Mouse (Mus musculus) CH12.LX (cell line): ENCODE data around the gene Myo1d. TPM values are rescaled to one million over a fixed set of nuclear protein-coding genes. Genes with fewer than 3 reads are reported as not detected.

Experiments
- DNase-seq: peaks from one replicate; pipeline ENCODE4 v3.0.0-alpha.2; 2013; ENCODE audit errors: extremely low read depth
- H3K27ac ChIP-seq: 2 replicates; pipeline ENCODE4 v1.5.1; 2012; ENCODE audit warnings: low read depth, mild to moderate bottlenecking, control low read depth, moderate library complexity; ENCODE audit not compliant: insufficient read depth
- H3K27me3 ChIP-seq: replicated peaks from 2 replicates; pipeline ENCODE3; 2012; ENCODE audit warnings: inconsistent platforms
- H3K36me3 ChIP-seq, 2 experiments: replicated peaks in 1 of 2; 2 replicates each; pipeline versions ENCODE3 to v1.6.1; 2012; ENCODE audit warnings: inconsistent platforms in 1 of 2, low read length in 1 of 2, mild to moderate bottlenecking in 1 of 2, mixed read lengths in 1 of 2, moderate library complexity in 1 of 2; ENCODE audit not compliant: control insufficient read depth in 1 of 2, insufficient read depth in 1 of 2
- H3K4me1 ChIP-seq, 2 experiments: 2 replicates each; pipeline ENCODE4 v1.6.1; 2012; ENCODE audit warnings: inconsistent platforms in 1 of 2, moderate library complexity in 1 of 2; ENCODE audit not compliant: insufficient read depth in 2 of 2, control insufficient read depth in 1 of 2
- H3K4me2 ChIP-seq: 2 replicates; pipeline ENCODE4 v1.6.1; 2012; ENCODE audit warnings: low read depth, mild to moderate bottlenecking, control low read depth; ENCODE audit not compliant: poor library complexity, insufficient read depth, severe bottlenecking
- H3K4me3 ChIP-seq, 3 experiments: fragments of 150-350 bp in 1 of 3; sonication (generic) in 1 of 3; replicated peaks in 1 of 3; 2 replicates each; pipeline versions ENCODE3 to v1.5.1; 2011 to 2012; ENCODE audit warnings: low read depth in 2 of 3, low read length in 2 of 3, mild to moderate bottlenecking in 2 of 3, moderate library complexity in 2 of 3, control low read depth in 1 of 3, improper control_type of control experiment in 1 of 3, inconsistent platforms in 1 of 3, mixed read lengths in 1 of 3; ENCODE audit not compliant: poor library complexity in 1 of 3
- H3K79me2 ChIP-seq: replicated peaks from 2 replicates; pipeline ENCODE4 v1.6.1; 2012; ENCODE audit warnings: mild to moderate bottlenecking, moderate library complexity; ENCODE audit not compliant: control insufficient read depth, poor library complexity, insufficient read depth, severe bottlenecking; ENCODE audit errors: extremely low read depth
- H3K9ac ChIP-seq: 2 replicates; pipeline ENCODE4 v1.6.1; 2012; ENCODE audit warnings: low read depth, mild to moderate bottlenecking, control low read depth, moderate library complexity; ENCODE audit not compliant: insufficient read depth
- H3K9me3 ChIP-seq: replicated peaks from 2 replicates; pipeline ENCODE3; 2012; ENCODE audit warnings: low read length, inconsistent platforms, mixed read lengths
- BHLHE40 ChIP-seq: IDR thresholded peaks from 2 replicates; pipeline ENCODE4 v1.6.1; 2011; ENCODE audit warnings: mild to moderate bottlenecking, low read depth, low read length, improper control_type of control experiment
- CHD2 ChIP-seq: IDR thresholded peaks from 2 replicates; pipeline ENCODE4 v1.6.1; 2011; ENCODE audit warnings: low read length, improper control_type of control experiment
- E2F4 ChIP-seq: IDR thresholded peaks from 2 replicates; pipeline ENCODE4 v1.6.1; 2011; ENCODE audit warnings: low read depth, low read length, improper control_type of control experiment; ENCODE audit not compliant: insufficient replicate concordance
- ELF1 ChIP-seq: IDR thresholded peaks from 2 replicates; pipeline ENCODE4 v1.6.1; 2014; ENCODE audit warnings: low read depth, mild to moderate bottlenecking, inconsistent platforms, low read length, improper control_type of control experiment
- EP300 ChIP-seq: IDR thresholded peaks from 2 replicates; pipeline ENCODE4 v1.6.1; 2011; ENCODE audit warnings: low read length, improper control_type of control experiment
- IRF4 ChIP-seq: IDR thresholded peaks from 2 replicates; pipeline ENCODE4 v1.6.1; 2014; ENCODE audit warnings: low read depth, mild to moderate bottlenecking, inconsistent platforms, low read length, improper control_type of control experiment
- MAX ChIP-seq: IDR thresholded peaks from 2 replicates; pipeline ENCODE4 v1.6.1; 2011; ENCODE audit warnings: low read length, improper control_type of control experiment
- MAZ ChIP-seq: IDR thresholded peaks from 2 replicates; pipeline ENCODE4 v1.6.1; 2012; ENCODE audit warnings: low read depth, mild to moderate bottlenecking, inconsistent platforms, low read length, improper control_type of control experiment, moderate library complexity
- MEF2A ChIP-seq: IDR thresholded peaks from 2 replicates; pipeline ENCODE4 v1.6.1; 2014; ENCODE audit warnings: low read depth, mild to moderate bottlenecking, inconsistent platforms, low read length, improper control_type of control experiment, borderline replicate concordance
- MYC ChIP-seq: IDR thresholded peaks from 2 replicates; pipeline ENCODE4 v1.6.1; 2011; ENCODE audit warnings: low read depth, mild to moderate bottlenecking, improper control_type of control experiment, low read length
- RCOR1 ChIP-seq: conservative IDR thresholded peaks from 2 replicates; pipeline ENCODE4 v1.6.1; 2012; ENCODE audit warnings: low read depth, mild to moderate bottlenecking, inconsistent platforms, low read length, improper control_type of control experiment
- SIN3A ChIP-seq: IDR thresholded peaks from 2 replicates; pipeline ENCODE4 v1.6.1; 2012; ENCODE audit warnings: low read length, improper control_type of control experiment, inconsistent platforms
- SMC3 ChIP-seq: IDR thresholded peaks from 2 replicates; pipeline ENCODE4 v1.6.1; 2011; ENCODE audit warnings: low read depth, low read length, improper control_type of control experiment
- TCF12 ChIP-seq: IDR thresholded peaks from 2 replicates; pipeline ENCODE4 v1.6.1; 2014; ENCODE audit warnings: low read depth, mild to moderate bottlenecking, inconsistent platforms, low read length, improper control_type of control experiment
- ZC3H11A ChIP-seq: IDR thresholded peaks from 2 replicates; pipeline ENCODE4 v1.6.1; 2012; ENCODE audit warnings: low read depth, mild to moderate bottlenecking, inconsistent platforms, low read length, improper control_type of control experiment
- ZNF384 ChIP-seq: IDR thresholded peaks from 2 replicates; pipeline ENCODE4 v1.6.1; 2012; ENCODE audit warnings: low read depth, low read length, improper control_type of control experiment, inconsistent platforms
- dilution Hi-C: fragments of 300-500 bp; cut with MboI; formaldehyde crosslinking; loops from 2 replicates; pipeline ENCODE4 v1.14.3; 2020; ENCODE audit warnings: low sequenced_read_pairs; ENCODE audit not compliant: extremely low pct_unique_long_range_greater_than_20kb, extremely low pct_ligation_motif_present
- in situ Hi-C: fragments of 300-500 bp; cut with MboI; formaldehyde crosslinking; loops from 3 replicates; pipeline ENCODE4 v1.14.3; 2019; ENCODE audit warnings: low sequenced_read_pairs, low pct_ligation_motif_present, low pct_unique_long_range_greater_than_20kb, mixed read lengths
- polyA plus RNA-seq: library from polyadenylated mRNA; unstranded; fragments of >175 nt; gene quantifications from 2 replicates; pipeline ENCODE4 v1.2.1, GENCODE M21; 2012; ENCODE audit warnings: low read depth; ENCODE audit not compliant: insufficient read length
- total RNA-seq, 2 experiments: library from RNA; depleted of rRNA; stranded (reverse); fragments of 300-350 nt in 1 of 2; fragments of >200 nt in 1 of 2; gene quantifications; 2 replicates each; pipeline ENCODE4 v1.2.3; 2012 to 2014

Myo1d gene
- total and polyA plus RNA-seq, 3 experiments = 2.2 to 5.6 (median 2.9) TPM

GRCm38 (mm10) chr11:80585761-80586160 lies 194.1 kb downstream of the Myo1d start:
- TF ChIP-seq MEF2A = no peak
- no peaks in the 10 kb centered on the region for H3K79me2 ChIP-seq
- no peak for DNase-seq
- dilution Hi-C loops = no loop called here
- H3K4me3 ChIP-seq = no peak overlapping the region
- no peak overlapping the region for H3K9ac ChIP-seq
- no peak overlapping the region for H3K27ac ChIP-seq
- H3K4me1 ChIP-seq = peaks cover 21 to 36% of the 10 kb centered on the region in 2 experiments
- H3K4me2 ChIP-seq = no peak overlapping the region
- H3K27me3 ChIP-seq = no peaks in the 10 kb centered on the region
- H3K9me3 ChIP-seq = no peaks in the 10 kb centered on the region
- peaks cover 0 to 9% of the 10 kb centered on the region in 2 experiments for H3K36me3 ChIP-seq
- in situ Hi-C loops = no loop called here

GRCm38 (mm10) chr11:80585211-80585610 lies 194.6 kb downstream of the Myo1d start:
- H3K27me3 ChIP-seq = no peaks in the 10 kb centered on the region
- H3K36me3 ChIP-seq = peaks cover 0 to 9% of the 10 kb centered on the region in 2 experiments
- in situ Hi-C loops = no loop called here
- no peak overlapping the region for H3K27ac ChIP-seq
- dilution Hi-C loops = no loop called here
- H3K4me2 ChIP-seq = no peak overlapping the region
- H3K9me3 ChIP-seq = no peaks in the 10 kb centered on the region
- no peak for TF ChIP-seq RCOR1
- peak; percentile 90 for TF ChIP-seq BHLHE40
- no peak overlapping the region for H3K4me3 ChIP-seq
- DNase-seq = no peak
- peaks cover 22 to 39% of the 10 kb centered on the region in 2 experiments for H3K4me1 ChIP-seq
- H3K9ac ChIP-seq = no peak overlapping the region
- H3K79me2 ChIP-seq = no peaks in the 10 kb centered on the region

GRCm38 (mm10) chr11:80580494-80580893 lies 199.3 kb downstream of the Myo1d start:
- H3K9me3 ChIP-seq = no peaks in the 10 kb centered on the region
- H3K4me2 ChIP-seq = peak overlapping the region; percentile 48
- dilution Hi-C loops (no loop called here), in situ Hi-C loops (no loop called here)
- H3K27me3 ChIP-seq = no peaks in the 10 kb centered on the region
- H3K4me3 ChIP-seq = no peak overlapping the region
- no peak overlapping the region for H3K9ac ChIP-seq
- no peak overlapping the region for H3K27ac ChIP-seq
- DNase-seq = no peak
- TF ChIP-seq MAZ = no peak
- peak; percentile 96 for TF ChIP-seq ZNF384
- TF ChIP-seq SIN3A = peak; percentile 34; the same call in 1 of the 2 replicates
- no peak for TF ChIP-seq ZC3H11A
- 0 out of 2 replicates have a peak, but pooled peaks have one; percentile 12 for TF ChIP-seq E2F4
- peak; percentile 80 for TF ChIP-seq EP300
- 0 out of 2 replicates have a peak, but pooled peaks have one; percentile 22 for TF ChIP-seq TCF12
- TF ChIP-seq MAX = no peak
- 0 out of 2 replicates have a peak, but pooled peaks have one; percentile 28 for TF ChIP-seq ELF1
- TF ChIP-seq SMC3 = no peak
- TF ChIP-seq RCOR1 = no peak
- TF ChIP-seq BHLHE40 = peak; percentile 20; the same call in 1 of the 2 replicates
- TF ChIP-seq MYC = 0 out of 2 replicates have a peak, but pooled peaks have one; percentile 22
- TF ChIP-seq CHD2 = peak; percentile 31; the same call in 1 of the 2 replicates
- TF ChIP-seq IRF4 = peak; percentile 70
- peaks cover 0 to 1% of the 10 kb centered on the region in 2 experiments for H3K36me3 ChIP-seq
- peaks cover 19 to 49% of the 10 kb centered on the region in 2 experiments for H3K4me1 ChIP-seq
- no peaks in the 10 kb centered on the region for H3K79me2 ChIP-seq
